Mouse (Mus musculus): Measurements from ENCODE around the gene Vmn2r81. TPM values are rescaled to one million over a fixed set of nuclear protein-coding genes. Genes with fewer than 3 reads are reported as not detected.

Vmn2r81 gene
- polyA plus RNA-seq (2014; fragmentation: Illumina TruSeq; extraction: RNeasy Lipid Tissue Mini Kit (QIAGEN cat#74804); ENCODE audit: low read depth, low replicate concordance) = not detected

DNA sequence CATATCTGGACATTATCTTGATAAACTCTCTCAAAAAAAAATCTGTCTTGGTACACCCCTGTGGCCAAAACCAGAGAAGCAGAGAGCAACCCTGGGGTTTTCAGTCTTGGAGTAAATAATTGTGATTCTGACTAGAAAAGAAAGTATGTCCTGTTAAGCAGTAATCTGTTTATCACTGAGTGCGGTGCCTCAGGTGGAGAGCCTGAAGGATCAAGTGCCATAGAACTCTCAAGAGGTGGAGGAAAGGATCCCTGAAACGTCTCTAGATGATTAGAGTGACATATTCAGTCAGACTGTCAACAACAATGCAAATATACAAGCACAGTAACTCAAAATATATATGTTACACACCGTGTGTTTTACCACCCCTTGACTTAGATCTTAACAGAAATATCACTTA, at the start of gene Vmn2r81:
Vmn2r81 (plus strand) TSS at position 301 of the 400 bp plus-strand sequence.

Other genes starting within 250 kb of the Vmn2r81 start
- not detected for gene Olfr1351, start 235.2 kb upstream of the Vmn2r81 start, polyA plus RNA-seq (2014; fragmentation: Illumina TruSeq; extraction: RNeasy Lipid Tissue Mini Kit (QIAGEN cat#74804); ENCODE audit: low read depth, low replicate concordance)
- not detected for gene Olfr57, start 219.0 kb upstream of the Vmn2r81 start, polyA plus RNA-seq (2014; fragmentation: Illumina TruSeq; extraction: RNeasy Lipid Tissue Mini Kit (QIAGEN cat#74804); ENCODE audit: low read depth, low replicate concordance)
- gene 2610008E11Rik, start 150.1 kb upstream of the Vmn2r81 start, polyA plus RNA-seq (2014; fragmentation: Illumina TruSeq; extraction: RNeasy Lipid Tissue Mini Kit (QIAGEN cat#74804); ENCODE audit: low read depth, low replicate concordance) = 64.9 TPM
- gene Vmn2r80, start 98.9 kb upstream of the Vmn2r81 start, polyA plus RNA-seq (2014; fragmentation: Illumina TruSeq; extraction: RNeasy Lipid Tissue Mini Kit (QIAGEN cat#74804); ENCODE audit: low read depth, low replicate concordance) = not detected
- gene Vmn2r82, start 108.8 kb downstream of the Vmn2r81 start, polyA plus RNA-seq (2014; fragmentation: Illumina TruSeq; extraction: RNeasy Lipid Tissue Mini Kit (QIAGEN cat#74804); ENCODE audit: low read depth, low replicate concordance) = not detected
- gene Vmn2r83, start 221.0 kb downstream of the Vmn2r81 start, polyA plus RNA-seq (2014; fragmentation: Illumina TruSeq; extraction: RNeasy Lipid Tissue Mini Kit (QIAGEN cat#74804); ENCODE audit: low read depth, low replicate concordance) = not detected